Mouse (Mus musculus) megakaryocyte, embryonic 14.5 days (primary cell): ENCODE measurements at regions not wholly inside any gene's neighbourhood (a gene's known extent, or its start where the extent isn't known, plus 50 kb on each side); places are given as distances from the start of the nearest gene placed in this dataset.

ENCODE experiments used
- H3K27me3 ChIP-seq: replicated peaks from 2 replicates; pipeline ENCODE3; 2012; ENCODE audit warnings: inconsistent platforms
- H3K36me3 ChIP-seq: replicated peaks from 2 replicates; pipeline ENCODE3; 2012; ENCODE audit warnings: low read length, inconsistent platforms, mixed read lengths
- H3K4me1 ChIP-seq: 2 replicates; pipeline ENCODE4 v1.6.1; 2012; ENCODE audit warnings: inconsistent platforms
- H3K4me3 ChIP-seq: replicated peaks from 2 replicates; pipeline ENCODE3; 2012; ENCODE audit warnings: moderate library complexity, mild to moderate bottlenecking, inconsistent platforms
- H3K9me3 ChIP-seq: 2 replicates; pipeline ENCODE4 v1.6.1; 2012; ENCODE audit warnings: inconsistent platforms
- FLI1 ChIP-seq: IDR thresholded peaks from 2 replicates; pipeline ENCODE4 v1.6.1; 2012; ENCODE audit warnings: low read length, inconsistent platforms, mixed read lengths
- GATA1 ChIP-seq: IDR thresholded peaks from 3 replicates; pipeline ENCODE4 v1.6.1; 2012; ENCODE audit warnings: mixed read lengths, low read length, inconsistent platforms, borderline replicate concordance

GRCm38 (mm10) chr4:149844971-149845370 lies 70.9 kb upstream of the Slc25a33 start:
- H3K9me3 ChIP-seq: peaks cover 11% of the 10 kb centered on the region
- peaks cover 9% of the 10 kb centered on the region for H3K4me1 ChIP-seq
- TF ChIP-seq FLI1 (no peak), GATA1 (no peak)
- peaks cover 55% of the 10 kb centered on the region for H3K27me3 ChIP-seq
- H3K4me3 ChIP-seq: no peak overlapping the region
- no peaks in the 10 kb centered on the region for H3K36me3 ChIP-seq

DNA sequence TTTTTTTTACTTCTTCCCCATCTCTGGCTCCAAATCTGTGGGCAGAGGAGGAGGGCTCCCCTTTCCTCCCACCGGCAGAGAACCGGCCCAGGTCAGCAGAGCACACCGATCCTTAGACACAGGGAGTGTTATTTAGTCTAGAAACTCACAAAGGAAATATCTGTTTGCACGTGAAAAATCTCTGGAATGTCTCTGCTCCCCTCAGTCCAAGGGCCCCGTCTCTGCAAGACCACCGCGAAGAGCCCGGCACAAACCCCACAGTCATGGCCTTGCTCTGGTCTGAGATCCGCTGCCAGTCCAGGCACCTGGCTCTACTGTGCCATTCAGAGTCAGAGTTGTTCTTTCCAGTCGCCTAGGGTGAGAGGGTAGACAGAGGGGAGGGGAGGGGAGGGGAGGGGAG lies 69.7 kb upstream of the Slc25a33 start:
- peaks cover 51% of the 10 kb centered on the region for H3K27me3 ChIP-seq

DNA sequence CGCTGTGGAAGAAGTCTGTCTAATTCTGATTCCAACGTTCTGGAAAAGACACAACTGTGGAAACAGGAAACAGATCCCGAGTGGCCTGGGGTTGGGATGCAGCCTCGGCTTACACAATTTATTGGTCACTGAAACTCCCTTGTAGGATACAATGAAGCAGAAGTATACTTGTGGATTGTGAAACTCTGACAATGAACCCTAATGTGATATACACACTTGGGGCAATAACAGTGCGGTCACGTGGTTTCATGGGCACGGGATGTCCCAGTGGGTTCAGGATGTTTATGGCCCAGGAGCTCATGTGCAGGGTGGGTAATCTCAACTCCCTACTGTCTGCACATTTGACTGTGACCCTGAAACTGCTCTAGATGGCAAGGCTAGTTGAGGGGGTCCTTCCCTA lies 68.8 kb upstream of the Slc25a33 start:
- H3K4me1 ChIP-seq: peaks cover 9% of the 10 kb centered on the region
- H3K36me3 ChIP-seq: no peaks in the 10 kb centered on the region
- TF ChIP-seq GATA1 (no peak), FLI1 (no peak)
- H3K4me3 ChIP-seq: no peak overlapping the region
- H3K9me3 ChIP-seq: peaks cover 4% of the 10 kb centered on the region
- peaks cover 52% of the 10 kb centered on the region for H3K27me3 ChIP-seq

More for the DNA sequence above, 69.7 kb upstream of the Slc25a33 start:
- no peak for TF ChIP-seq FLI1
- TF ChIP-seq GATA1: no peak
- Histone ChIP-seq H3K4me3 (no peak overlapping the region), H3K9me3 (peaks cover 4% of the 10 kb centered on the region), H3K36me3 (no peaks in the 10 kb centered on the region), H3K4me1 (peaks cover 9% of the 10 kb centered on the region)

GRCm38 (mm10) chr4:149841856-149842255 lies 67.8 kb upstream of the Slc25a33 start:
- Histone ChIP-seq H3K36me3 (no peaks in the 10 kb centered on the region), H3K27me3 (peaks cover 54% of the 10 kb centered on the region), H3K4me3 (peak overlapping the region; percentile 50), H3K4me1 (peaks cover 2% of the 10 kb centered on the region; the same call in 1 of the 2 replicates), H3K9me3 (peaks cover 12% of the 10 kb centered on the region)
- no peak for TF ChIP-seq FLI1
- TF ChIP-seq GATA1: no peak

GRCm38 (mm10) chr4:149840511-149841292 lies 66.6 kb upstream of the Slc25a33 start:
- Histone ChIP-seq H3K9me3 (peaks cover 15% of the 10 kb centered on the region), H3K4me1 (no peaks in the 10 kb centered on the region; the same call in 1 of the 2 replicates), H3K27me3 (peaks cover 61% of the 10 kb centered on the region), H3K36me3 (no peaks in the 10 kb centered on the region), H3K4me3 (no peak overlapping the region)
- TF ChIP-seq GATA1 (no peak), FLI1 (no peak)

DNA sequence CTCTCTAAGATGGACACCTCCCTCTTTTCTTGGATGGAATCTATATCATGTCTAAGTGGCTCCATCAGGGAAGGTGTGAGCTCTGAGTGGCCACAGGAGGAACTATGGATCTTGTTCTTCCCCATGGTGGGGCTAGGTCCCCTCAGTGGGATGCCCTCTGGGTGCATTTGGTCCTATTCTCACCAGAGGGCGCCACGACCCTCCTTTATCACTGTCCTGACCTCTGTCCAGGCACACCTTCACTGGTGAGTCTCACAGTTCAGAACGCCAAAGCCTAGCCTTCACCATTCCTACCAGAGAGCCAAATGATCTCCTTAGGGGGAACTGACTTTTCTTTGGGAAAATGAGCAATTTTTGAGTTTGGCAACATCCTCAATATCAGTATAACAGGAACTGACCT lies 64.6 kb upstream of the Slc25a33 start:
- no peaks in the 10 kb centered on the region for H3K36me3 ChIP-seq
- H3K9me3 ChIP-seq: peaks cover 15% of the 10 kb centered on the region
- H3K4me1 ChIP-seq: no peaks in the 10 kb centered on the region; the same call in 1 of the 2 replicates
- TF ChIP-seq FLI1 (no peak), GATA1 (no peak)
- H3K27me3 ChIP-seq: peaks cover 70% of the 10 kb centered on the region
- no peak overlapping the region for H3K4me3 ChIP-seq

DNA sequence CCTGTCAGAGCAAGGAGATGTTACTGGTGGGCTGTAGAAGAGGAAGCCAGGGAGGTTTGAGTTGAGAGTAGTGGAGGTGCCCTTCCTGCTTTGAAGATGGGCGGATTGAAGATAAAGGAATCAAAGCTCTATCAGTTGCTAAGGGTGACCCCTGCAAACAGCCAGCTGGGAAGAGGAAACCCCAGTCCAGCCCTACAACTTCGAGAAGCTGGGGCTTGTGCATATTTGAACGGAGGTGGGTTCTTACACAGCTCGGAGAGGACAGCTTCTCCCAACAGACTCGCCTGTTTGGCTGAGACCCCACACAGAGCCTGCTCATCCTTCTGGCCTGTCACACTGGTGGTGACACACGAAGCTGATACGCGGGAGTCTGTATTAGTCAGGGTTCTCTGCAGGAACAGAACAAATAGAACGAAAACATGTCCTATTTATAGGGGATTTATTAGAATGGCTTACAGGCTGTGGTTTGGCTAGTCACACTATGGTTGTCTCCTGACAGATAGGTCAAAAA lies 60.6 kb upstream of the Slc25a33 start:
- TF ChIP-seq FLI1 (no peak), GATA1 (no peak)
- H3K27me3 ChIP-seq: peaks cover 77% of the 10 kb centered on the region
- no peaks in the 10 kb centered on the region for H3K36me3 ChIP-seq
- H3K4me3 ChIP-seq: no peak overlapping the region
- no peaks in the 10 kb centered on the region; the same call in 1 of the 2 replicates for H3K4me1 ChIP-seq
- peaks cover 11% of the 10 kb centered on the region for H3K9me3 ChIP-seq

GRCm38 (mm10) chr4:149832446-149833101 lies 58.5 kb upstream of the Slc25a33 start:
- no peak overlapping the region for H3K4me3 ChIP-seq
- H3K4me1 ChIP-seq: no peaks in the 10 kb centered on the region; the same call in 1 of the 2 replicates
- peaks cover 22% of the 10 kb centered on the region for H3K9me3 ChIP-seq
- H3K36me3 ChIP-seq: no peaks in the 10 kb centered on the region
- H3K27me3 ChIP-seq: peaks cover 70% of the 10 kb centered on the region
- TF ChIP-seq FLI1 (no peak), GATA1 (no peak)

- TF ChIP-seq GATA1: no peak
- no peak for TF ChIP-seq FLI1
- peaks cover 60% of the 10 kb centered on the region for H3K27me3 ChIP-seq
- no peaks in the 10 kb centered on the region; the same call in 1 of the 2 replicates for H3K4me1 ChIP-seq
- peaks cover 21% of the 10 kb centered on the region for H3K9me3 ChIP-seq
- H3K4me3 ChIP-seq: no peak overlapping the region
- H3K36me3 ChIP-seq: no peaks in the 10 kb centered on the region
Measured at GRCm38 (mm10) chr4:149830551-149831192, 56.6 kb upstream of the Slc25a33 start.
